In the genomic region with DNA sequence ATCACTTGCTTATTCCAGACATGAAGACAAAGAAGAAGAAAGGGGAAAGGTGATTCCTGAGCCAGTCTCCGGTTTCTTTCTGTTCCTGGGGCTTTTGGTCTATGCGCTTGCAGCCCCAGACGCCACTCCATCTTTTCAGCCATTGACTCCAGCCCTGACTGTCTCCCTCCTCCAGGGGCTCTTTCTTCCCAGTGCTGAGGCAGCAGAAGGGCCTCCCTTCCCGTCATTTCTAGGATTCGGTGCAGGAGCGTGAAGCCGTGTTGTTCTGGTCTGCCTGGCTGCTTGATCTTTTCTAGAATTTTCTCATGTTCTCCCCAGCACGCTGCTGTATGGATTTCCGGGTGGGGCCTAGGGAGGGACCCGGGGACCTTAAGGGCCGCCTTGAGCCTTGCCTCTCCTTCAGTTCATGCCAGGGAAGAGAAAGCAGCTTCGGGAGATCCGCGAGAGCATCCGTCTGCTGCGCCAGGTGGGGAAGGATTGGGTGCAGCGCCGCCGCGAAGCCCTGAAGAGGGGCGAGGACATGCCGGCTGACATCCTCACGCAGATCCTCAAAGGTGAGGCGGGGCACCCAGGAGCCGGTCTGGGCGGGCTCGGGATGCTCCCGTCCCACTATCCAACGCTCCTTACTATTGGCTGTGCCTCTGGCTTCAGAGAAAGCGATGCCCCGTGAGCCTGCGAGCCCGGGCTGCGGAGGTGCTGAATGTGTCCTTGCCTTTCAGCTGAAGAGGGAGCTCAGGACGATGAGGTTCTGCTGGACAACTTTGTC, we compare ENCODE assay signal across 9 mouse cellular contexts. TPM values are rescaled to one million over a fixed set of nuclear protein-coding genes. Genes with fewer than 3 reads are reported as not detected.
DNase-seq lines count a peak whose midpoint lies in the region; ATAC-seq and TF ChIP-seq lines count a peak whose summit lies in the region.
"Had no signal": no experiment of that assay in that cellular context is flagged by ENCODE, and none has a peak within 500 bp of the region (broad histone marks: within the 10 kb centered on the region; RNA-seq: fewer than 3 reads in every experiment).

No protein-coding gene starts in this region.

- no peaks in the 10 kb centered on the region for H3K27me3 ChIP-seq in cerebellum, adult 2 months (ENCODE audit: control insufficient read depth, insufficient read depth, low read length)
- 0 out of 2 replicates have a peak, but pooled peaks cover 20% of the 10 kb centered on the region for H3K27me3 ChIP-seq in lung, postnatal 0 days (replicated peaks; ENCODE audit: insufficient read depth, low read length)
- H3K27me3 ChIP-seq in limb, embryonic 13.5 days = peaks cover 57% of the 10 kb centered on the region

- peak overlapping the region; percentile 20 for H3K4me2 ChIP-seq in lung, postnatal 0 days (replicated peaks; ENCODE audit: low read depth, low read length)
- peak overlapping the region; percentile 62 for H3K4me2 ChIP-seq in limb, embryonic 13.5 days (replicated peaks)

- no peak for TF ChIP-seq EP300 in lung, postnatal 0 days (IDR thresholded peaks at IDR 0.05)

- no peak overlapping the region for H3K4me3 ChIP-seq in cerebellum, adult 2 months (replicated peaks; ENCODE audit: insufficient read depth, low read depth, low read length)
- H3K4me3 ChIP-seq in lung, postnatal 0 days (ENCODE audit: low read depth, low read length) = no peak overlapping the region
- H3K4me3 ChIP-seq in limb, embryonic 13.5 days = peak overlapping the region; percentile 30

- no peaks in the 10 kb centered on the region for H3K36me3 ChIP-seq in lung, postnatal 0 days (ENCODE audit: insufficient read depth, low read length)
- H3K36me3 ChIP-seq in limb, embryonic 13.5 days = no peaks in the 10 kb centered on the region

- no peaks in the 10 kb centered on the region for H3K9me3 ChIP-seq in lung, postnatal 0 days (ENCODE audit: low read length)
- H3K9me3 ChIP-seq in limb, embryonic 13.5 days = 0 out of 2 replicates have a peak, but pooled peaks cover 5% of the 10 kb centered on the region

- DNase-seq in cerebellum, adult 9-11 months = peak; percentile 41
- no peak for DNase-seq in cerebellum, adult 2 months
- DNase-seq in lung, postnatal 0 days (ENCODE audit: low spot score) = no peak
- DNase-seq in lung, postnatal 25 days (ENCODE audit: low spot score) = no peak
- DNase-seq in adipocyte (ENCODE audit: low spot score) = no peak
- no peak for DNase-seq in thymus, adult 18-20 months
- no peak for DNase-seq in thymus, postnatal 10 days (ENCODE audit: low spot score in 2 of 2)
- DNase-seq: thymus, postnatal 25 days had no signal

- H3K4me1 ChIP-seq in cerebellum, adult 2 months (ENCODE audit: control insufficient read depth, insufficient read depth, low read length) = peaks cover 35% of the 10 kb centered on the region
- H3K4me1 ChIP-seq in lung, postnatal 0 days (ENCODE audit: insufficient read depth, low read depth, low read length) = no peaks in the 10 kb centered on the region
- H3K4me1 ChIP-seq in limb, embryonic 13.5 days = peaks cover 12% of the 10 kb centered on the region

- no peak overlapping the region for H3K9ac ChIP-seq in lung, postnatal 0 days (replicated peaks; ENCODE audit: low read depth)
- peak overlapping the region; percentile 48; the same call in 1 of the 2 replicates for H3K9ac ChIP-seq in limb, embryonic 13.5 days

- WGBS in cerebellum, adult 2 months = 75% methylated on average over 35 of the region's 35 CpGs
- WGBS in lung, postnatal 0 days = 10% methylated on average over 35 of the region's 35 CpGs
- 8% methylated on average over 35 of the region's 35 CpGs for WGBS in limb, embryonic 13.5 days

- H3K27ac ChIP-seq in cerebellum, adult 2 months (ENCODE audit: insufficient read depth, low read length) = no peak overlapping the region
- no peak overlapping the region for H3K27ac ChIP-seq in lung, postnatal 0 days (ENCODE audit: low read length)
- H3K27ac ChIP-seq in limb, embryonic 13.5 days = no peak overlapping the region

- no peak for TF ChIP-seq POLR2A in cerebellum, adult 2 months (IDR thresholded peaks at IDR 0.05; ENCODE audit: borderline replicate concordance, insufficient read depth, low read length)

- no peak for ATAC-seq in lung, postnatal 0 days
- ATAC-seq in limb, embryonic 13.5 days (ENCODE audit: low FRiP score, low read depth) = peak; percentile 57; the same call in 1 of the 2 replicates

- TF ChIP-seq CTCF in cerebellum, adult 2 months (IDR thresholded peaks at IDR 0.05; ENCODE audit: borderline replicate concordance, insufficient read depth, low read depth, low read length) = no peak
- no peak for TF ChIP-seq CTCF in lung, postnatal 0 days (IDR thresholded peaks at IDR 0.05)

RNA-seq across cellular contexts. Expression of gene Eml1, which starts 18.2 kb away (rescaled TPM):
- polyA plus RNA-seq in cerebellum, adult 2 months (2012; rRNA removed) = 89.7 and 93.9 TPM in 2 replicates
- polyA plus RNA-seq in lung, postnatal 0 days (2015; fragmentation: Nextera tagmentation; extraction: Ambion mirVana) = 55.0 and 68.7 TPM in 2 replicates
- polyA plus RNA-seq in limb, embryonic 13.5 days (2015; fragmentation: Nextera tagmentation; extraction: Ambion mirVana) = 36.5 and 41.9 TPM in 2 replicates

RNA-seq across cellular contexts. Expression of gene Cyp46a1, which starts 18.4 kb away (rescaled TPM):
- polyA plus RNA-seq in cerebellum, adult 2 months (2012; rRNA removed) = 88.8 and 93.7 TPM in 2 replicates
- 1.0 and 1.3 TPM in 2 replicates for polyA plus RNA-seq in lung, postnatal 0 days (2015; fragmentation: Nextera tagmentation; extraction: Ambion mirVana)
- polyA plus RNA-seq in limb, embryonic 13.5 days (2015; fragmentation: Nextera tagmentation; extraction: Ambion mirVana) = 7.2 and 8.8 TPM in 2 replicates

RNA-seq across cellular contexts. Expression of gene Hhipl1, which starts 46.5 kb away (rescaled TPM):
- 4.4 and 4.8 TPM in 2 replicates for polyA plus RNA-seq in cerebellum, adult 2 months (2012; rRNA removed)
- polyA plus RNA-seq in lung, postnatal 0 days (2015; fragmentation: Nextera tagmentation; extraction: Ambion mirVana) = 0.35 and 0.57 TPM in 2 replicates
- polyA plus RNA-seq in limb, embryonic 13.5 days (2015; fragmentation: Nextera tagmentation; extraction: Ambion mirVana) = 0.83 and 1.1 TPM in 2 replicates
